Mouse (Mus musculus) gonadal fat pad, adult 2 months (tissue): Measurements from ENCODE around the gene Ubxn2a. TPM values are rescaled to one million over a fixed set of nuclear protein-coding genes. Genes with fewer than 3 reads are reported as not detected.

Experiments used
- DNase-seq: peaks from one replicate; pipeline ENCODE4 v3.0.0-alpha.2; 2012; ENCODE audit warnings: low read depth
- polyA plus RNA-seq: library from polyadenylated mRNA; depleted of rRNA; stranded (reverse); fragments of >200 nt; gene quantifications from 2 replicates; pipeline ENCODE4 v1.2.3, GENCODE M21; 2012

Ubxn2a gene
- polyA plus RNA-seq, 1 experiment: 9.4 TPM

GRCm38 (mm10) chr12:4879048-4879447 lies 28.5 kb downstream of the Ubxn2a start:
- no peak for DNase-seq

- DNase-seq: no peak
These were observed 29.2 kb downstream of the Ubxn2a start for GRCm38 (mm10) chr12:4878296-4878783.

- DNase-seq: no peak
These were observed 31.9 kb downstream of the Ubxn2a start for GRCm38 (mm10) chr12:4875623-4876022.

GRCm38 (mm10) chr12:4874161-4874927 lies 33.2 kb downstream of the Ubxn2a start, which contains the start of gene Mfsd2b:
Mfsd2b (minus strand) TSS chr12:4874359.
- DNase-seq: no peak

DNA sequence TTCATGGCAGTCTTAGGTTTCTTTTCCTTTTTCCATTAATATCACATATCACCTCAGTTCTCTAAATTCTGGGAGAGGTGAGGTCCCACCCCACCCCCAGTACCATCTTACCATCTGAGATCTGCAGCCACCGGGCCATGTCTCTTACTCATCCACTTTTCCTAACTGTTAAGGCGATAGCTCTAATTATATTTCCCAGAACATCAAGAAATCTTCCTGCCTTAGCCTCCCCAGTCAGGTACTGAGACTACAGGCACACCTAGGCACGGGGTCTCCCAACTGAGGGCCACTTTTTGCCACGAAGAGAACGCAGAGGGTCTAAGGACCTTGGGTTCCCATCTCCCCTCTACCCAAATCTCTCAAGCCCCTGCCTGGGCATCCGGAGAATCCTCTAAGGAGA lies 34.0 kb downstream of the Ubxn2a start:
- DNase-seq: no peak

DNA sequence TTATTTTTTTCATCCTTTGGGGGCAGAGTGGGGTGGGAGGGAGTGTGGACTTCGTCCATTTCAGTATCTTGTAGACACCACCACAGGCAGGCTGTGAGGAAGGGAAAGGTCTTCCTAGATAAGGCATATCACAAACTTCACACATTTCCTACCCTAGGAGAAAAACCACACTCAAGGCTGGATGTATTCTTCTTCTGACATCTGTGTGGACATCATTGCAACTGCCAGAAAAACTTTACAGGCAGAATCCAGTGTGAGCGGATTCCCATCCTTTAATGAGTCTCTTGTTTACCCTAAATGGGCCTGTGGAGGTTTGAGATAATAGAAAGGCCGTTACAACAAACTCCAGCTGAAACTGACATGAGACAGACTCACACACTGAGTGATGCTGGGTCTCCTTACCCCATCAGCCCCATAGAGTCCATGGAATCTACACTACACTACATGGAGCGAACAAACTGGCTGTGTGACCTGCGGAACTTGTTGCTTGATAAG lies 34.5 kb downstream of the Ubxn2a start:
- DNase-seq: no peak

GRCm38 (mm10) chr12:4872273-4872672 lies 35.2 kb downstream of the Ubxn2a start:
- no peak for DNase-seq

DNA sequence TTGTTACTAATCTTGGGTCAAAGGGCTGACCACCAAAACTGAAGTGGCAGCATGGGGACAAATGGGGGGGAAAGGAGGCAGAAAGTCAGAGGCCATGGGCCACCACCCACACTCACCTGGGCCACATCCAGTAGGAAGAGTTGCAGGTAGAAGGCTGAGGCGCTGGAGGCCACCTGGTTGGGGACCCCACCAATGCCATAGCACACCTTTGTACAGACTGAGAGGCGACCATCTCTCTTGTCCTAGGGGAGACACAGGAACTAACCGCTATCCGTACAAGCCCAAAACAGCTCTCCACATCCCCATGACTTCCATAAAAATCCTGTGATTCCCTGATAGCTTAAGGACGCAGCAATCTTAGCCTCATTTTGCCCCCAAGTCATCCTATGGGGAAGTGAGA lies 36.2 kb downstream of the Ubxn2a start:
- no peak for DNase-seq

GRCm38 (mm10) chr12:4868924-4869323 lies 38.6 kb downstream of the Ubxn2a start:
- DNase-seq: no peak

DNA sequence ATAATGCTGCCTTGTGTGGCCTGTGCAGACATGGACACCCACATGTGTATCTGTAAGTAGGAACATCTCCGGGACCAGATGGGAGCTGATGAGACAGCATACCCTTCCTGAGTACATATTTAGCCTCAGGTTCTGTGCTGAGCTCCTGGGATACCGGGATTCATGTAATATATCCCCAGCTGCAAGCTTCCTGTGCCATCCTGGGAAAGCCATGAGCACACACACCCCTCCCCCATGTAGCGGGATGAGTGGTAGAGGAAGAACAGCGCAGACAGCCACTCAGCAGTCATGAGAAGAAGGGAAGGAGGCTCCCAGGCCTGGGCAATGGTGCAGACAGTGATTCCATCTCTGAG lies 43.2 kb downstream of the Ubxn2a start:
- no peak for DNase-seq

- no peak for DNase-seq
These were observed 43.7 kb downstream of the Ubxn2a start for GRCm38 (mm10) chr12:4863654-4864337.

DNA sequence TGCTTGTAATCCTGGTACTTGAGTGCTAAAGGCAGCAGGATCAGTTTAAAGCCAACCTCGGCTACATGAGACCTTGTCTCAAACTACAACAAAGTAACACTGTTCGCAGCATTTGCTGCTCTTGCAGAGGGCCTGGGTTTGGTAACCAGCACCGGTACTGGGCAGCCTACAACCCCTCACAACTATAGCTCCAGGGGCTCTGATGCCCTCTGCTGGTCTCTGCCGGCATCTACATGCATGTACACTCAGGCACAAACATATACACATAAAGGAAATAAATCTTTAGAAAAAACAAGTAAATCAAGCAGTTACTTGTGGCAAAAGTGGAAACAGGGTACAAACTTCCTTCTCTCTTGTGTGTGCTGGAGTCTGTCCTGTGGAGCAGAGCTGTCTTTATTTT lies 44.8 kb downstream of the Ubxn2a start:
- no peak for DNase-seq

DNA sequence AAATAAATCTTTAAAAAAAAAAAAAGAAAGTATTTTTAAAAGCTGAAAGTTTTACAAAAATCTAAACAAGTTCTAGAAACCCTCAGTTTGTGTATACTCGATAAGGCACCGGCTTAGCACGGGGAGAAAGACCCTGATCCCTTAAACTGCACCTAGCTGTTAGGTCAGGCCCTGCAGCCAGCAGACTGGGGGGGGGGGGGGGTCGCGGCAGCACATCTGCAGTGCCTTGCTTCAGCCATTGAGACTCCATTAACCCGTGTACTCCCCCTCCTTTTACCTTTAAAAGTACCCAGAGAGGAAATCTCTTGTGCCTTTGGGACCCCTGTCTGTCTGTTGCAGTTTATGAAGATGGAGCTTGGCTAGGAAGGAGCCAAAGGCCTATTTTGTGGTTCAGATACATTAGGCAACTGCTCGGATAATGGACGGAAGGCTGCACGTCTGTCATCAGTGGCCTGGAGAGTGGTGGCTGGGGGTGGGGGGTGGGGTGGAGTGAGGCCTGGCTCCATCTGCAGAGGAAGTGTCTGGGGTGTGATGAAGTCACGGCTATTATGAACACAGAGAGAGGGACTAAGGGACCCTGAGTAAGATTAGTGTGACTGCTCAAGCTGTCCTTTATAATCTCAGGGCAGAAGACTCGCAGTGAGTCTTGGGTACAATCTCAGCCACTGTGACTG lies 48.1 kb downstream of the Ubxn2a start:
- DNase-seq: no peak

GRCm38 (mm10) chr12:4856834-4857233 lies 50.7 kb downstream of the Ubxn2a start:
- DNase-seq: no peak

GRCm38 (mm10) chr12:4856160-4856559 lies 51.3 kb downstream of the Ubxn2a start:
- no peak for DNase-seq

- no peak for DNase-seq
These were observed 63.8 kb downstream of the Ubxn2a start for GRCm38 (mm10) chr12:4843741-4844140.

- DNase-seq: peak; percentile 51
These were observed 64.5 kb downstream of the Ubxn2a start, which contains the start of gene Wdcp for GRCm38 (mm10) chr12:4842890-4843597. Wdcp (plus strand) TSS chr12:4843303.

- no peak for DNase-seq
These were observed 65.0 kb downstream of the Ubxn2a start for GRCm38 (mm10) chr12:4842456-4842855.

GRCm38 (mm10) chr12:4841392-4841887 lies 66.1 kb downstream of the Ubxn2a start, which contains the start of gene Fkbp1b:
Fkbp1b (minus strand) TSS chr12:4841591.
- DNase-seq: no peak

- DNase-seq: no peak
These were observed 66.8 kb downstream of the Ubxn2a start for GRCm38 (mm10) chr12:4840741-4841140.

DNA sequence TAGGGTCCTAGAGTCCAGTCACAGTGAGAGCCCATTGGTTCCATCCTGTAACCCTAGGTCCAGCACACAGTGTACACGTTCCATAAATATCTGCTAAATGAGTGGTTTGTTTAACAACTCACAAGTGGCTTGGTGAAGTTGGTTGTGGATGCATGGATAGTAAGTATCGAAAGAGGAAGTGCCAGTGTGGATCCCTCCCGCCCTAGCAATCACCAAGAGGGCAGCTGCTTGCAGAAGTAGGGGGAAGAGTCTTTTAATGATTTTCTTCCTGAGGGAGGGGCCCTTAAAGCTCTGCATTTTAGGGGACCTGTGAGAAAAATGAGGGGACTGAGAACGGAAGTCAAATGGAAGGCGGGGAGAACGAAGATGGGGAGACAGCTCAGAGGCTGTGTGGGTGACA lies 67.5 kb downstream of the Ubxn2a start:
- no peak for DNase-seq
